Mouse (Mus musculus) bone marrow macrophage, adult 2 months (primary cell): ENCODE data around the gene Fam89a.

Experiments
- CTCF ChIP-seq: IDR thresholded peaks from 2 replicates; pipeline ENCODE4 v1.5.1; 2012; ENCODE audit warnings: low read depth, mild to moderate bottlenecking, low read length, moderate library complexity
- POLR2A ChIP-seq: IDR thresholded peaks from 2 replicates; pipeline ENCODE4 v1.6.1; 2012; ENCODE audit warnings: mild to moderate bottlenecking, low read depth, low read length, borderline replicate concordance

- TF ChIP-seq CTCF = no peak
- no peak for TF ChIP-seq POLR2A
Measured at GRCm38 (mm10) chr8:124790676-124791075, 39.0 kb upstream of the Fam89a start.
